Mouse (Mus musculus): ENCODE results near the gene Scn1b. TPM values are rescaled to one million over a fixed set of nuclear protein-coding genes. Genes with fewer than 3 reads are reported as not detected.

The Scn1b gene
- total and polyA plus RNA-seq, 3 experiments, result 0.30 TPM; not detected in 2

- TF ChIP-seq CHD1 (IDR thresholded peaks at IDR 0.05; ENCODE audit: low read depth, low read length) (no peak), MXI1 (IDR thresholded peaks at IDR 0.05; ENCODE audit: low read depth, low read length) (no peak), POLR2A (IDR thresholded peaks at IDR 0.05; ENCODE audit: low read depth, low read length) (no peak), TBP (conservative IDR thresholded peaks at IDR 0.05; ENCODE audit: low read depth, low read length) (no peak), POLR2AphosphoS2 (IDR thresholded peaks at IDR 0.05; ENCODE audit: low read depth, low read length) (no peak), NELFE (IDR thresholded peaks at IDR 0.05; ENCODE audit: low read depth, low read length) (no peak), MAFK (IDR thresholded peaks at IDR 0.05; ENCODE audit: insufficient replicate concordance, low read length) (no peak), MAZ (IDR thresholded peaks at IDR 0.05; ENCODE audit: low read depth, low read length) (no peak), JUND (conservative IDR thresholded peaks at IDR 0.05; ENCODE audit: low read depth, low read length) (no peak), BHLHE40 (IDR thresholded peaks at IDR 0.05; ENCODE audit: low read depth, low read length) (no peak), ZMIZ1 (IDR thresholded peaks at IDR 0.05; ENCODE audit: low read depth, low read length) (no peak), SMC3 (IDR thresholded peaks at IDR 0.05; ENCODE audit: low read depth, low read length) (no peak), CTCF (conservative IDR thresholded peaks at IDR 0.05 in 1 of 2, IDR thresholded peaks at IDR 0.05 in 1 of 2; ENCODE audit: low read depth in 2 of 2, low read length in 2 of 2) (no peak), MAX (IDR thresholded peaks at IDR 0.05; ENCODE audit: low read length) (no peak), MEF2A (IDR thresholded peaks at IDR 0.05; ENCODE audit: borderline replicate concordance, low read depth, low read length) (no peak), ETS1 (conservative IDR thresholded peaks at IDR 0.05; ENCODE audit: low read depth, low read length) (no peak), RAD21 (IDR thresholded peaks at IDR 0.05; ENCODE audit: low read depth, low read length) (no peak), ZNF384 (IDR thresholded peaks at IDR 0.05; ENCODE audit: low read depth, low read length) (no peak)
- in situ Hi-C loops (cut with MboI; ENCODE audit: low pct_ligation_motif_present, low pct_unique_long_range_greater_than_20kb, low sequenced_read_pairs), result no loop called here
- Histone ChIP-seq H3K79me2 (replicated peaks; ENCODE audit: control insufficient read depth, extremely low read depth, insufficient read depth, poor library complexity, severe bottlenecking) (no peaks in the 10 kb centered on the region), H3K36me3 (replicated peaks in 1 of 2; ENCODE audit: control insufficient read depth in 1 of 2, insufficient read depth in 1 of 2, low read length in 1 of 2) (no peaks in the 10 kb centered on the region), H3K4me3 (replicated peaks in 1 of 3; ENCODE audit: low read depth in 2 of 3, low read length in 2 of 3, poor library complexity in 1 of 3) (no peak overlapping the region), H3K27ac (ENCODE audit: insufficient read depth, low read depth) (no peak overlapping the region), H3K9ac (ENCODE audit: insufficient read depth, low read depth) (no peak overlapping the region), H3K9me3 (replicated peaks; ENCODE audit: low read length) (peaks cover 8% of the 10 kb centered on the region), H3K4me1 (ENCODE audit: control insufficient read depth in 1 of 2, insufficient read depth in 2 of 2) (peaks cover 0 to 16% of the 10 kb centered on the region in 2 experiments; a peak in 2 of 4 replicates), H3K27me3 (replicated peaks) (peaks cover 3% of the 10 kb centered on the region), H3K4me2 (ENCODE audit: insufficient read depth, low read depth, poor library complexity, severe bottlenecking) (no peak overlapping the region)
- DNase-seq (ENCODE audit: extremely low read depth), result no peak
- dilution Hi-C loops (cut with MboI; ENCODE audit: extremely low pct_ligation_motif_present, extremely low pct_unique_long_range_greater_than_20kb, low sequenced_read_pairs), result no loop called here
Measured at GRCm38 (mm10) chr7:31085171-31085570, 41.6 kb downstream of the Scn1b start.

GRCm38 (mm10) chr7:31084140-31084539 lies 42.7 kb downstream of the Scn1b start:
- Histone ChIP-seq H3K79me2 (replicated peaks; ENCODE audit: control insufficient read depth, extremely low read depth, insufficient read depth, poor library complexity, severe bottlenecking) (no peaks in the 10 kb centered on the region), H3K36me3 (replicated peaks in 1 of 2; ENCODE audit: control insufficient read depth in 1 of 2, insufficient read depth in 1 of 2, low read length in 1 of 2) (no peaks in the 10 kb centered on the region), H3K9ac (ENCODE audit: insufficient read depth, low read depth) (no peak overlapping the region), H3K27me3 (replicated peaks) (peaks cover 7% of the 10 kb centered on the region), H3K4me3 (replicated peaks in 1 of 3; ENCODE audit: low read depth in 2 of 3, low read length in 2 of 3, poor library complexity in 1 of 3) (no peak overlapping the region), H3K27ac (ENCODE audit: insufficient read depth, low read depth) (no peak overlapping the region), H3K4me1 (ENCODE audit: control insufficient read depth in 1 of 2, insufficient read depth in 2 of 2) (peaks cover 0 to 7% of the 10 kb centered on the region in 2 experiments; a peak in 2 of 4 replicates), H3K4me2 (ENCODE audit: insufficient read depth, low read depth, poor library complexity, severe bottlenecking) (no peak overlapping the region), H3K9me3 (replicated peaks; ENCODE audit: low read length) (peaks cover 6% of the 10 kb centered on the region)
- dilution Hi-C loops (cut with MboI; ENCODE audit: extremely low pct_ligation_motif_present, extremely low pct_unique_long_range_greater_than_20kb, low sequenced_read_pairs), result no loop called here
- no peak for DNase-seq (ENCODE audit: extremely low read depth)
- in situ Hi-C loops (cut with MboI; ENCODE audit: low pct_ligation_motif_present, low pct_unique_long_range_greater_than_20kb, low sequenced_read_pairs), result no loop called here
- TF ChIP-seq IRF4 (IDR thresholded peaks at IDR 0.05; ENCODE audit: low read depth, low read length) (no peak), PAX5 (IDR thresholded peaks at IDR 0.05; ENCODE audit: low read length) (no peak), POLR2A (IDR thresholded peaks at IDR 0.05; ENCODE audit: low read depth, low read length) (no peak), NRF1 (IDR thresholded peaks at IDR 0.05; ENCODE audit: low read depth, low read length) (no peak), CHD1 (IDR thresholded peaks at IDR 0.05; ENCODE audit: low read depth, low read length) (no peak), CHD2 (IDR thresholded peaks at IDR 0.05; ENCODE audit: low read length) (no peak), POLR2AphosphoS2 (IDR thresholded peaks at IDR 0.05; ENCODE audit: low read depth, low read length) (no peak), RAD21 (IDR thresholded peaks at IDR 0.05; ENCODE audit: low read depth, low read length) (no peak), CTCF (conservative IDR thresholded peaks at IDR 0.05 in 1 of 2, IDR thresholded peaks at IDR 0.05 in 1 of 2; ENCODE audit: low read depth in 2 of 2, low read length in 2 of 2) (no peak), BHLHE40 (IDR thresholded peaks at IDR 0.05; ENCODE audit: low read depth, low read length) (no peak)
